Mouse (Mus musculus): ENCODE data around the gene Samd1. TPM values are rescaled to one million over a fixed set of nuclear protein-coding genes. Genes with fewer than 3 reads are reported as not detected.

The Samd1 gene
- total RNA-seq, 2 experiments from 2014 or later, result 34.2 to 37.2 TPM

Small RNAs within 50 kb of the gene (microRNA-seq; reads per million reads assigned to microRNA genes)
- gene Mir1199, result not detected
- 0.75 reads per million for gene Mir8111

Other genes starting within 250 kb of the Samd1 start
- gene Adgrl1, start 97.6 kb upstream of the Samd1 start, total RNA-seq (2021), result 10 to 100 TPM; 62.4 to 73.4 TPM
- 1 to 10 TPM in 1 of 2 experiments, under 1 TPM in 1; 0.46 to 1.9 TPM for gene Gm10644, start 42.5 kb upstream of the Samd1 start, total RNA-seq (2021)
- gene Asf1b, start 42.2 kb upstream of the Samd1 start, total RNA-seq (2021), result 1 to 10 TPM; 3.4 to 4.5 TPM
- gene Prkaca, start 24.7 kb upstream of the Samd1 start, total RNA-seq (2021), result 100 to 1,000 TPM; 234 to 305 TPM
- gene 1700067K01Rik, start 3.8 kb downstream of the Samd1 start, total RNA-seq (2021), result under 1 TPM; 0.43 to 0.50 TPM
- not detected for gene 2210011C24Rik, start 14.5 kb downstream of the Samd1 start, total RNA-seq (2021)
- under 1 TPM; 0.43 to 0.46 TPM for gene Palm3, start 23.8 kb downstream of the Samd1 start, total RNA-seq (2021)
- gene Il27ra, start 44.9 kb downstream of the Samd1 start, total RNA-seq (2021), result 1 to 10 TPM; 2.0 to 2.2 TPM
- not detected for gene Rln3, start 47.3 kb downstream of the Samd1 start, total RNA-seq (2021)
- gene Gm10643, start 67.5 kb downstream of the Samd1 start, total RNA-seq (2021), result 1 to 10 TPM; 3.1 to 3.2 TPM
- 10 to 100 TPM; 13.2 to 19.9 TPM for gene Rfx1, start 69.2 kb downstream of the Samd1 start, total RNA-seq (2021)
- gene Dcaf15, start 107.1 kb downstream of the Samd1 start, total RNA-seq (2021), result 10 to 100 TPM; 16.7 to 19.4 TPM
- gene Podnl1, start 128.3 kb downstream of the Samd1 start, total RNA-seq (2021), result under 1 TPM; 0.13 to 0.46 TPM
- gene Cc2d1a, start 150.3 kb downstream of the Samd1 start, total RNA-seq (2021), result 10 to 100 TPM; 22.6 to 33.9 TPM
- under 1 TPM; 0.46 to 0.76 TPM for gene 4930432K21Rik, start 150.4 kb downstream of the Samd1 start, total RNA-seq (2021)
- gene Nanos3, start 187.5 kb downstream of the Samd1 start, total RNA-seq (2021), result 1 to 10 TPM in 1 of 2 experiments, not detected in 1; 2.3 TPM
- 10 to 100 TPM; 40.1 to 47.6 TPM for gene Zswim4, start 239.4 kb downstream of the Samd1 start, total RNA-seq (2021)

All from adrenal gland, postnatal 36 days (tissue).